Mouse (Mus musculus) liver, embryonic 11.5 days (tissue): ENCODE results near the gene Gm8300. TPM values are rescaled to one million over a fixed set of nuclear protein-coding genes. Genes with fewer than 3 reads are reported as not detected.
"Not testable (repeated sequence)": the region's sequence is repeated elsewhere in the genome, so short reads cannot be mapped to it uniquely, and the experiment has no call there.

ENCODE experiments used
- ATAC-seq: fragments of 200-750 bp; cut with Nextera tagmentation; replicated peaks from 2 replicates; pipeline ENCODE4 v1.8.0; 2017; ENCODE audit warnings: moderate number of reproducible peaks, mild to moderate bottlenecking, moderate TSS enrichment, moderate library complexity; ENCODE audit not compliant: low FRiP score
- DNase-seq: peaks from one replicate; pipeline ENCODE4 v3.0.0-alpha.2; 2017; ENCODE audit warnings: low spot score
- H3K27ac ChIP-seq: fragments of 300-500 bp; sonication (generic); 2 replicates; pipeline ENCODE4 v1.5.1; 2014; ENCODE audit warnings: mild to moderate bottlenecking, low read depth, low read length, control low read depth
- H3K27me3 ChIP-seq: fragments of 300-500 bp; sonication (generic); replicated peaks from 2 replicates; pipeline ENCODE4 v1.6.1; 2014; ENCODE audit warnings: low read length, mixed read lengths; ENCODE audit not compliant: control insufficient read depth, insufficient read depth
- H3K36me3 ChIP-seq: fragments of 300-500 bp; sonication (generic); 2 replicates; pipeline ENCODE4 v1.6.1; 2014; ENCODE audit warnings: mild to moderate bottlenecking, low read length, moderate library complexity, mixed read lengths; ENCODE audit not compliant: control insufficient read depth, insufficient read depth
- H3K4me1 ChIP-seq: fragments of 300-500 bp; sonication (generic); replicated peaks from 2 replicates; pipeline ENCODE4 v1.6.1; 2014; ENCODE audit warnings: low read length, mixed read lengths; ENCODE audit not compliant: control insufficient read depth, insufficient read depth
- H3K4me2 ChIP-seq: fragments of 300-500 bp; sonication (generic); 2 replicates; pipeline ENCODE4 v1.6.1; 2014; ENCODE audit warnings: mild to moderate bottlenecking, control low read depth, moderate library complexity
- H3K4me3 ChIP-seq: fragments of 300-500 bp; sonication (generic); 2 replicates; pipeline ENCODE4 v1.5.1; 2014; ENCODE audit warnings: low read depth, low read length, control low read depth
- H3K9ac ChIP-seq: fragments of 300-500 bp; sonication (generic); 2 replicates; pipeline ENCODE4 v1.6.1; 2014; ENCODE audit warnings: low read depth, low read length, control low read depth
- H3K9me3 ChIP-seq: fragments of 300-500 bp; sonication (generic); 2 replicates; pipeline ENCODE4 v1.6.1; 2016; ENCODE audit warnings: low read length, inconsistent platforms, mixed read lengths; ENCODE audit not compliant: control insufficient read depth
- WGBS: fragments of 180-500 bp; shearing (Covaris S2); extraction: QIAGEN DNeasy Blood & Tissue Kit; methylation state at CpG from one replicate; pipeline ENCODE4 v1.1.7; 2014; 5-methylcytosine and 5-hydroxymethylcytosine counted together
- polyA plus RNA-seq: library from polyadenylated mRNA; unstranded; fragments of >200 nt; fragmentation: Nextera tagmentation; extraction: Ambion mirVana; gene quantifications from 2 replicates; pipeline ENCODE4 v1.2.1, GENCODE M21; 2014

The Gm8300 gene
- polyA plus RNA-seq, 1 experiment from 2014 or later: not detected

- H3K27me3 ChIP-seq, H3K9ac ChIP-seq, H3K36me3 ChIP-seq, H3K4me3 ChIP-seq, ATAC-seq, H3K27ac ChIP-seq, DNase-seq, H3K4me1 ChIP-seq, H3K9me3 ChIP-seq, H3K4me2 ChIP-seq: not testable (repeated sequence)
- 84% methylated on average over 3 of the region's 3 CpGs for WGBS
These were observed 19.7 kb upstream of the Gm8300 start, which contains the start of gene Gm5788 for GRCm38 (mm10) chr12:87494421-87494820. Gm5788 (plus strand) TSS chr12:87494721.

GRCm38 (mm10) chr12:87519616-87520015, 5.5 kb downstream of the Gm8300 start:
- DNase-seq, H3K4me2 ChIP-seq, ATAC-seq, H3K9ac ChIP-seq, H3K4me3 ChIP-seq, H3K27me3 ChIP-seq, H3K27ac ChIP-seq, H3K4me1 ChIP-seq, H3K36me3 ChIP-seq, H3K9me3 ChIP-seq: not testable (repeated sequence)
- 70% methylated on average over 3 of the region's 3 CpGs for WGBS

GRCm38 (mm10) chr12:87543927-87544326, 29.8 kb downstream of the Gm8300 start:
- ATAC-seq (no peak), DNase-seq (no peak)
- H3K9me3 ChIP-seq: no peaks in the 10 kb centered on the region
- H3K36me3 ChIP-seq: no peaks in the 10 kb centered on the region
- 77% methylated on average over 3 of the region's 3 CpGs for WGBS
- H3K4me2 ChIP-seq: no peak overlapping the region
- H3K9ac ChIP-seq: no peak overlapping the region
- no peak overlapping the region for H3K4me3 ChIP-seq
- H3K4me1 ChIP-seq: no peaks in the 10 kb centered on the region
- no peak overlapping the region for H3K27ac ChIP-seq
- H3K27me3 ChIP-seq: no peaks in the 10 kb centered on the region

GRCm38 (mm10) chr12:87550628-87551027, 36.5 kb downstream of the Gm8300 start:
- H3K4me1 ChIP-seq, ATAC-seq, DNase-seq, H3K9me3 ChIP-seq, H3K4me3 ChIP-seq, H3K27me3 ChIP-seq, H3K9ac ChIP-seq, H3K27ac ChIP-seq, H3K36me3 ChIP-seq, H3K4me2 ChIP-seq: not testable (repeated sequence)
- WGBS: 95% methylated on average over 4 of the region's 4 CpGs

Other genes with a start within 250 kb of the Gm8300 start
- gene Vipas39, start 248.1 kb upstream of the Gm8300 start, polyA plus RNA-seq: 23.8 and 26.5 TPM in 2 replicates
- gene Ahsa1, start 247.8 kb upstream of the Gm8300 start, polyA plus RNA-seq: 296 and 310 TPM in 2 replicates
- gene Ism2, start 214.6 kb upstream of the Gm8300 start, polyA plus RNA-seq: 0.23 and 0.38 TPM in 2 replicates
- gene Sptlc2, start 126.0 kb upstream of the Gm8300 start, polyA plus RNA-seq: 56.9 and 63.2 TPM in 2 replicates
- gene Slirp, start 70.4 kb upstream of the Gm8300 start, polyA plus RNA-seq: 314 and 321 TPM in 2 replicates
- 56.5 and 64.9 TPM in 2 replicates for gene Alkbh1, start 70.3 kb upstream of the Gm8300 start, polyA plus RNA-seq
- gene Snw1, start 42.0 kb upstream of the Gm8300 start, polyA plus RNA-seq: 121 and 130 TPM in 2 replicates
- not detected in 2 replicates for gene Gm5788, start 19.6 kb upstream of the Gm8300 start, polyA plus RNA-seq
- not detected in 2 replicates for gene Oog1, start 88.4 kb downstream of the Gm8300 start, polyA plus RNA-seq
- gene Gm4027, start 104.6 kb downstream of the Gm8300 start, polyA plus RNA-seq: not detected in 2 replicates
- gene Gm16381, start 130.3 kb downstream of the Gm8300 start, polyA plus RNA-seq: not detected in 2 replicates